13 mouse cellular contexts compared by ENCODE assay signal in the genomic region with DNA sequence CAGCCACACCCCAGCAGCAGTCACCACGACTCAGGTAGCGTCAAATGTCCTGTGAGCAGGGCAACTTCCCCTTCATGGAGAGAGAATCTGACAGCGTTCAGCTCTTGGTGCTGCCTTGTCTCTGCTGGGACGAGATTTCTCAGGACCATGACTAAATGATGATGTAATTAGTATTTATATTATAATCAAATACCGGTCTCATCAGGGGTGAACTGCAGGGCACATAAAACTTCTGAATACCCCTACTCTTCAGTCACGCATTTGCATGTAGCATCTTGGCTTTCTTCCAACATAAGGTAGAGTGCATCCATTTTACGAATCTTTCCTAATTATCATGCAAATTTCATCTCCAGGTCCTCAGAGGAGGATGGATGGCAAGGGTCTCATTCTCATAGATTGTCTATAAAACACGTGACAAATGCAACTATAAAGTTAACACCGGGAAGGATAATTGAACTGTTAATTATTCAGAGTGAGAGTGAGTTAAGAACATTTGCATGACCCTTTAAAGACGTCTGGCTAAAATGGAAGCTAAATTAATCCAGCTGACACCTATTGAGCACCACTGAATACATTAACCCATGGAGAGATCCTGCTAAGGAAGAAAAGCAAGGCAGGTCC. TPM values are rescaled to one million over a fixed set of nuclear protein-coding genes. Genes with fewer than 3 reads are reported as not detected.
"Had no signal": no experiment of that assay in that cellular context is flagged by ENCODE, and none has a peak within 500 bp of the region (broad histone marks: within the 10 kb centered on the region; RNA-seq: fewer than 3 reads in every experiment).

No protein-coding gene starts in this region.

- H3K36me3 ChIP-seq: limb, embryonic 15.5 days; liver, embryonic 12.5 days; midbrain, embryonic 10.5 days had no signal

- H3K27me3 ChIP-seq: limb, embryonic 15.5 days; liver, embryonic 12.5 days had no signal

- H3K4me1 ChIP-seq: limb, embryonic 15.5 days; liver, embryonic 12.5 days; midbrain, embryonic 10.5 days had no signal

- H3K4me2 ChIP-seq: limb, embryonic 15.5 days; liver, embryonic 12.5 days; lung, embryonic 14.5 days had no signal

- H3K4me3 ChIP-seq: limb, embryonic 15.5 days; liver, embryonic 12.5 days; midbrain, embryonic 10.5 days; myocyte had no signal

- H3K9ac ChIP-seq: limb, embryonic 15.5 days; liver, embryonic 12.5 days; lung, embryonic 14.5 days had no signal

- DNase-seq: kidney, postnatal 25 days; lung, embryonic 14.5 days; lung, postnatal 10 days; lung, postnatal 4 days; midbrain, embryonic 14.5 days; right cerebral cortex, adult 18-20 months; right cerebral cortex, postnatal 25 days; thymus, postnatal 4 days had no signal

- H3K27ac ChIP-seq: limb, embryonic 15.5 days; liver, embryonic 12.5 days; midbrain, embryonic 10.5 days had no signal

- ATAC-seq: liver, embryonic 12.5 days had no signal

- H3K9me3 ChIP-seq: limb, embryonic 15.5 days; liver, embryonic 12.5 days; midbrain, embryonic 10.5 days had no signal

RNA-seq across cellular contexts. Expression of gene Uchl1, which starts 40.3 kb away (rescaled TPM):
- total RNA-seq: megakaryocyte, adult 5-6 weeks had no signal
